Mouse (Mus musculus) heart, postnatal 10 days (tissue): ENCODE data around the gene Pimreg. TPM values are rescaled to one million over a fixed set of nuclear protein-coding genes. Genes with fewer than 3 reads are reported as not detected.

Source experiments
- DNase-seq, 2 experiments: peaks; one replicate each; pipeline ENCODE4 v3.0.0; 2021
- intact Hi-C: fragments of 180-260 bp; cut with DNase I; formaldehyde crosslinking; loops from one replicate; pipeline ENCODE4 v1.15.1; 2025
- total RNA-seq, 2 experiments: library from RNA; stranded (reverse); gene quantifications; 2 replicates each; pipeline ENCODE4 v1.2.3; 2021

Gene Pimreg
- total RNA-seq, 2 experiments from 2014 or later = 14.3 to 17.7 TPM

GRCm38 (mm10) chr11:72060416-72060815 lies 18.6 kb downstream of the Pimreg start:
- intact Hi-C loops = no loop called here

GRCm38 (mm10) chr11:72061093-72061620 lies 19.3 kb downstream of the Pimreg start:
- DNase-seq = no peak
- intact Hi-C loops = no loop called here

More at GRCm38 (mm10) chr11:72060416-72060815, 18.6 kb downstream of the Pimreg start:
- no peak for DNase-seq

- intact Hi-C loops = no loop called here
Observed at GRCm38 (mm10) chr11:72064414-72064813, 22.6 kb downstream of the Pimreg start.

GRCm38 (mm10) chr11:72065103-72065502 lies 23.3 kb downstream of the Pimreg start:
- peak; percentile 69 to 74 for DNase-seq
- intact Hi-C loops = loop anchor here (5.0 kb wide), 1 partner anchor 62 kb away; no protein-coding TSS in a partner anchor

More at GRCm38 (mm10) chr11:72064414-72064813, 22.6 kb downstream of the Pimreg start:
- no peak for DNase-seq

GRCm38 (mm10) chr11:72066330-72066729 lies 24.5 kb downstream of the Pimreg start:
- intact Hi-C loops = loop anchor here (5.0 kb wide), 1 partner anchor 61 kb away; no protein-coding TSS in a partner anchor
- peak in 1 of 2 experiments; percentile 44 for DNase-seq

- DNase-seq = no peak
- intact Hi-C loops = loop anchor here (5.0 kb wide), 1 partner anchor 60 kb away; no protein-coding TSS in a partner anchor
Observed at GRCm38 (mm10) chr11:72067326-72067725, 25.5 kb downstream of the Pimreg start.

GRCm38 (mm10) chr11:72068026-72068425 lies 26.2 kb downstream of the Pimreg start:
- no peak for DNase-seq
- intact Hi-C loops = loop anchor here (5.0 kb wide), 1 partner anchor 59 kb away; no protein-coding TSS in a partner anchor

- DNase-seq = no peak
Observed at GRCm38 (mm10) chr11:72070733-72071132, 28.9 kb downstream of the Pimreg start.

GRCm38 (mm10) chr11:72072331-72072905 lies 30.6 kb downstream of the Pimreg start:
- intact Hi-C loops = no loop called here
- DNase-seq = no peak

More at GRCm38 (mm10) chr11:72070733-72071132, 28.9 kb downstream of the Pimreg start:
- intact Hi-C loops = no loop called here

GRCm38 (mm10) chr11:72074230-72074629 lies 32.4 kb downstream of the Pimreg start:
- no peak for DNase-seq
- intact Hi-C loops = no loop called here

- peak in 1 of 2 experiments; percentile 11 for DNase-seq
- intact Hi-C loops = no loop called here
Observed at GRCm38 (mm10) chr11:72078056-72078455, 36.2 kb downstream of the Pimreg start.

- intact Hi-C loops = no loop called here
- DNase-seq = peak; percentile 27 to 44
Observed at GRCm38 (mm10) chr11:72078647-72079046, 36.8 kb downstream of the Pimreg start.

- intact Hi-C loops = no loop called here
- DNase-seq = no peak
Observed at GRCm38 (mm10) chr11:72080461-72080860, 38.6 kb downstream of the Pimreg start.

- intact Hi-C loops = no loop called here
- no peak for DNase-seq
Observed at GRCm38 (mm10) chr11:72082601-72083000, 40.8 kb downstream of the Pimreg start.

- intact Hi-C loops = no loop called here
Observed at GRCm38 (mm10) chr11:72084337-72084736, 42.5 kb downstream of the Pimreg start.

GRCm38 (mm10) chr11:72086251-72087046 lies 44.6 kb downstream of the Pimreg start:
- DNase-seq = peak; percentile 34 to 46
- intact Hi-C loops = loop anchor here (5.0 kb wide), 1 partner anchor 46 kb away; no protein-coding TSS in a partner anchor

More at GRCm38 (mm10) chr11:72084337-72084736, 42.5 kb downstream of the Pimreg start:
- no peak for DNase-seq

GRCm38 (mm10) chr11:72092390-72092789 lies 50.6 kb downstream of the Pimreg start:
- no peak for DNase-seq
- intact Hi-C loops = loop anchor here (5.0 kb wide), 1 partner anchor 40 kb away; no protein-coding TSS in a partner anchor

- peak; percentile 65 to 66 for DNase-seq
- intact Hi-C loops = loop anchor here (5.0 kb wide), 1 partner anchor 42 kb away; no protein-coding TSS in a partner anchor
Observed at GRCm38 (mm10) chr11:72094442-72094841, 52.6 kb downstream of the Pimreg start.

GRCm38 (mm10) chr11:72095994-72096393 lies 54.2 kb downstream of the Pimreg start:
- no peak for DNase-seq
- intact Hi-C loops = no loop called here
